Mouse (Mus musculus) megakaryocyte, embryonic 14.5 days (primary cell): ENCODE data around the gene Clcn6. TPM values are rescaled to one million over a fixed set of nuclear protein-coding genes. Genes with fewer than 3 reads are reported as not detected.
A peak's percentile ranks its signal among the peaks of the same experiment; 100 is the strongest.

Experiments used
- H3K27me3 ChIP-seq: replicated peaks from 2 replicates; pipeline ENCODE3; 2012; ENCODE audit warnings: inconsistent platforms
- H3K36me3 ChIP-seq: replicated peaks from 2 replicates; pipeline ENCODE3; 2012; ENCODE audit warnings: low read length, inconsistent platforms, mixed read lengths
- H3K4me1 ChIP-seq: 2 replicates; pipeline ENCODE4 v1.6.1; 2012; ENCODE audit warnings: inconsistent platforms
- H3K4me3 ChIP-seq: replicated peaks from 2 replicates; pipeline ENCODE3; 2012; ENCODE audit warnings: moderate library complexity, mild to moderate bottlenecking, inconsistent platforms
- H3K9me3 ChIP-seq: 2 replicates; pipeline ENCODE4 v1.6.1; 2012; ENCODE audit warnings: inconsistent platforms
- FLI1 ChIP-seq: IDR thresholded peaks from 2 replicates; pipeline ENCODE4 v1.6.1; 2012; ENCODE audit warnings: low read length, inconsistent platforms, mixed read lengths
- GATA1 ChIP-seq: IDR thresholded peaks from 3 replicates; pipeline ENCODE4 v1.6.1; 2012; ENCODE audit warnings: mixed read lengths, low read length, inconsistent platforms, borderline replicate concordance
- polyA plus RNA-seq: library from polyadenylated mRNA; stranded (reverse); fragments of >175 nt; gene quantifications from 2 replicates; pipeline ENCODE4 v1.2.3, GENCODE M21; 2012; ENCODE audit warnings: low replicate concordance; ENCODE audit not compliant: insufficient read depth

The Clcn6 gene
- polyA plus RNA-seq, 1 experiment: 2.4 TPM

DNA sequence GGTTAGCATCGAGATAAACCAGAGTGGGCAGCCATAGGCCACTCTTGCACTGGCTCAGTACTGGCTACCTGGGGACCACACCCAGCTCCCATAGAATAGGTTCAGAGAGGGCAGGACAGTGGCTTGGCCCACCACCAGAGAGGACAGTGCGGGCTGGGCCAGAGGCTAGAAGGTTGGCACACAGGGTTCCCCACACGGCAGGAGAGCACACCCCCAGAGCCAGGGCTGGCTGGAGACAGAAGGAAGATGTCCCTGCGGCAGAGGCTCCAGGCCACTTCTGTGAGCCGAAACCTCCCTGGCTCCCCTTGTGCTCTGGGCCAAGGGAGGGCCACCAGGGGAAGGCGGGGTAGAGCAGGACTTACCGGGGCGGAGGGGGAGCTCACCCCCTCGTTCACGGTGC lies 42.6 kb upstream of the Clcn6 start:
- TF ChIP-seq GATA1: no peak
- TF ChIP-seq FLI1: no peak

DNA sequence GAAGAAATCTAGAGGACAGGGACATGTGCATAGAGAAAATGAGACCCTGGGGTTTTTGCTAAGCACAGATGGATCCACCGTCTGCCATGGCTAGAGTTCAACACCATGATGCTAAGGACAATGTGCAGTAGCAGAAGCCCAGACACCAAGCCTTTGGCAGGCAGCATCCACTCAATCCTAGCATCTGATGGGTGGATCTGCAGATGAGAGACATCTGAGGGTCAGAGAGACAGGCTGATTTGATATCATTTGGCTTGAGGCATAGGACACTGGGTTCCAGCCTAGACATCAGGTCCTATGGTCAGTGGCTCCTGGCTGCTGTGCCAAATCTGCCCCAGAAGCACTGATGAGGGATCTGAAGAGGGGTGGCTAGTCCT lies 42.0 kb upstream of the Clcn6 start:
- H3K27me3 ChIP-seq: peaks cover 8% of the 10 kb centered on the region
- H3K4me3 ChIP-seq: no peak overlapping the region
- peaks cover 76% of the 10 kb centered on the region for H3K4me1 ChIP-seq
- peaks cover 65% of the 10 kb centered on the region for H3K36me3 ChIP-seq
- TF ChIP-seq FLI1 (no peak), GATA1 (no peak)
- no peaks in the 10 kb centered on the region for H3K9me3 ChIP-seq

More for the DNA sequence above, 42.6 kb upstream of the Clcn6 start:
- peaks cover 78% of the 10 kb centered on the region for H3K4me1 ChIP-seq
- no peaks in the 10 kb centered on the region for H3K9me3 ChIP-seq
- H3K36me3 ChIP-seq: peaks cover 69% of the 10 kb centered on the region
- H3K4me3 ChIP-seq: no peak overlapping the region
- peaks cover 3% of the 10 kb centered on the region for H3K27me3 ChIP-seq

- no peak overlapping the region for H3K4me3 ChIP-seq
- H3K27me3 ChIP-seq: peaks cover 13% of the 10 kb centered on the region
- no peaks in the 10 kb centered on the region for H3K9me3 ChIP-seq
- peaks cover 63% of the 10 kb centered on the region for H3K36me3 ChIP-seq
- peaks cover 76% of the 10 kb centered on the region for H3K4me1 ChIP-seq
- TF ChIP-seq FLI1 (no peak), GATA1 (no peak)
Measured at GRCm38 (mm10) chr4:148079944-148080596, 41.4 kb upstream of the Clcn6 start.

- Histone ChIP-seq H3K4me1 (peaks cover 74% of the 10 kb centered on the region), H3K36me3 (peaks cover 63% of the 10 kb centered on the region), H3K4me3 (no peak overlapping the region), H3K27me3 (peaks cover 18% of the 10 kb centered on the region), H3K9me3 (no peaks in the 10 kb centered on the region)
- TF ChIP-seq FLI1 (no peak), GATA1 (no peak)
Measured at GRCm38 (mm10) chr4:148079212-148079611, 40.6 kb upstream of the Clcn6 start.

DNA sequence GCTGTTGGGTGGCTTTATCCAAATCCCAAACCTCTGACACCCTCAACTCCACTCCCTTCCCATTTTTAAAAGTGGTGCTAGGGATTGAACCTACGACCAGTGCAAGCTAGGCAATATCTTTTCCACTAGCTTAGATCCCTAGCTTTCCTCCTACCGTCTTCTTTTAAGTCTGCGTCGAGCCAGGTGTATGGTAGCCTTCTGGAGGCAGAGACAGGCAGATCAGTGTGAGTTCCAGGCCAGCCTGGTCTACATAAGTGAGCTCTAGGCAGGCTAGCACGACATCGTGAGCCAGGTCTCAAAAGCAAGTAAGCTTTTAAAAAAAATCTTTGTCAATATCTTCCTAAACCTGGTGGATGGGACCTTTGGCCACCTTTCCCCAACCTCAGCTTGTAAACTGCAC lies 37.3 kb upstream of the Clcn6 start:
- Histone ChIP-seq H3K36me3 (peaks cover 32% of the 10 kb centered on the region), H3K27me3 (peaks cover 36% of the 10 kb centered on the region), H3K9me3 (no peaks in the 10 kb centered on the region), H3K4me3 (no peak overlapping the region), H3K4me1 (peaks cover 52% of the 10 kb centered on the region)
- no peak for TF ChIP-seq GATA1
- TF ChIP-seq FLI1: no peak

DNA sequence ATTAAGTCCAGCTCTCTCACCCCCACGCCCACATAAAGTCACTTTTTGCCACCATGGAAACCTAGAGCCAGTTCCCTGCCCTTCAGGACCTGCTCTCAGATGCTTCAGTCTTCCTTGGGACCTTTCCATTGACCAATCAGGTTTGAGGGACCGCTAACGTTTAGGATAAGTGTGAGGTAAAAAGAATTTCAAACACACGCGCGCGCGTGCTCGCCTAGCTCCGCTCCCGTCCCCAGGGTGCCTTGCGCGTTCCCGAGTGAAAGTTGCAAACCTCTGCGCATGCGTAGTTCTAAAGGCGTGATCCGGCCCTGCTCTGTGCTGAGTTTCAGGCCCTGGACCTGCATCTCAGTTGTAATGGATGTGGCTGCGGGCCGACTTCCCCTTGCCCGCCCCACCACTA lies 36.6 kb upstream of the Clcn6 start:
- Histone ChIP-seq H3K36me3 (peaks cover 26% of the 10 kb centered on the region), H3K4me1 (peaks cover 58% of the 10 kb centered on the region), H3K9me3 (no peaks in the 10 kb centered on the region), H3K27me3 (peaks cover 42% of the 10 kb centered on the region), H3K4me3 (peak overlapping the region; percentile 56)
- TF ChIP-seq FLI1 (no peak), GATA1 (no peak)

DNA sequence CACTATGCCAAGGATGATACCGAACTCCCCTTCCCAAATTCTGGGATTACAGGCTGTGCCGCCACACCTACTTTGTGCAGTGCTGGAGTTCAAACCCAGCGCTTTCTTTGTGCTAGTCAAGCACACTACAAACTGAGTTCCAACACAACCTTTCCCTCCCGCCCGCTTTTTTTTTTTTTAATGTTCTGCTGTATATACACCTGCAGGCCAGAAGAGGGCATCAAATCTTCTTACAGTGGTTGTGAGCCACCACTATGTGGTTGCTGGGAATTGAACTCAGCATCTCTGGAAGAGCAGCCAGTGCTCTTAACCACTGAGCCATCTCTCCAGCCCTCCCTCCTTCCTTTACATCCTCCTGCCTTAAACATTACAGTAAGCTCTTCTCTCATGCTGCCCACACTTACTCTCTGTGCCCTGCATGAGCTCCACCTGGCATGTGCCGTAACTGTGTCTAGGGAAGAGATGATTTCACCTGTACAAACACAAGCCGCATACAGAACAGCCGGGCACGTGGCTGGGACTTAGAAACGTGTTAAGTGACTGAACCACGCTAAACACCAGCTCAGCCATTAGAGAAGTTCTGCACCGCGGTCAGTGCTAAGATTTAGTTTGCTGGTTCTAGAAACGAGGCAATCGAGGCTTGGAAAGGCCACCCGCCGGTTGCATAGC lies 36.0 kb upstream of the Clcn6 start:
- TF ChIP-seq FLI1: no peak
- no peak for TF ChIP-seq GATA1
- Histone ChIP-seq H3K4me1 (peaks cover 58% of the 10 kb centered on the region), H3K36me3 (peaks cover 20% of the 10 kb centered on the region), H3K4me3 (peak overlapping the region; percentile 56), H3K27me3 (peaks cover 45% of the 10 kb centered on the region), H3K9me3 (no peaks in the 10 kb centered on the region)

DNA sequence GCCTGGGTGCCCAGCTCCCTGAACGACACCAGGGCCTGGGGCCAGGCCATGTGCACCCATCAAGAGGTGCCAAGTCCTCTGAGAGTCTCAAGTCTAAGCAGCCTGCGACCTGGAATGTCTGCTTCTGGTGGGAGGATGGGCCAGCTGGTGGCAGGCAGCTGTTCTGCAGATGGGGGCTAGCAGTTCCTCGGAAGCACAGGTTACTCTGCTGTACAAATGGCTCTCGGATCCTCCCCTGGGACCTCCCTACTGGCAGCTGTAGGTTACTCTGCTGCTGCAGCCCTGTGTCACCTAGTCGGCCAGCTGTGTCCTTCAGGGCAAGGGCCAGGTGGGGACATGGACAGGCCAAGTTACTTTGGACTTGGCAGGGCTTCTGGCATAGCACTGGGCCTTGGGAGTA lies 32.9 kb upstream of the Clcn6 start:
- TF ChIP-seq FLI1 (no peak), GATA1 (no peak)
- Histone ChIP-seq H3K4me3 (no peak overlapping the region), H3K9me3 (no peaks in the 10 kb centered on the region), H3K36me3 (no peaks in the 10 kb centered on the region), H3K4me1 (peaks cover 45% of the 10 kb centered on the region), H3K27me3 (peaks cover 67% of the 10 kb centered on the region)

DNA sequence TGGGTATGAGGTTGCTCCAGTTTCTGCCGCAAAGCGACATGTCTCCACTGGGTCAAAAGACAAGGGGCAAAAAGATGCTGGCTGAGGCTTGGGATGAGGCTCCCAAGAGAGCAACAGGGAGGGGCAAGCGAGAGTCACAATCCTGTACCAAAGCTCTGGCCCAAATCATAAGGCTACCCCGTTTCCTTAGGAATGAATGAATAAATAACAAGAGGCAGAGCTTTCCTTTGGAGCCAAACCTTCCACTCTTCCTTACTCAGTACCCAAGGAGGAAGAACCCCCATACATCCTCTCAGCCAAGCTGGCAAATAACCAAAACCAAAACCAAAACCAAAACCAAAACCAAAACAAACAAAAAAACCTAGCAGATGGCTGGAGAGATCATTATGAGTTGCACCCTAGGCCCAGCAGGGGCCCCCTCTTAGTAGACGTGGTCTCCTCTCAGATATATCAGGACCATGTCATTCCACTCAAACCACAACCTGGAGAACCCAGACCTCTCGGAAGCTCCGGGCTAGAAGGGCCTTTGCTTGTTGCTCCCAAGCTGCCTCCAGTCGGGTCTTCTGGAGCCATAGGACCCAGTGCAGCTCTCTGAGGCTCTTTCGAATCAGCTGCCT lies 31.1 kb upstream of the Clcn6 start:
- peaks cover 47% of the 10 kb centered on the region for H3K4me1 ChIP-seq
- no peaks in the 10 kb centered on the region for H3K9me3 ChIP-seq
- peaks cover 66% of the 10 kb centered on the region for H3K27me3 ChIP-seq
- no peaks in the 10 kb centered on the region for H3K36me3 ChIP-seq
- H3K4me3 ChIP-seq: no peak overlapping the region
- TF ChIP-seq GATA1 (no peak), FLI1 (no peak)

DNA sequence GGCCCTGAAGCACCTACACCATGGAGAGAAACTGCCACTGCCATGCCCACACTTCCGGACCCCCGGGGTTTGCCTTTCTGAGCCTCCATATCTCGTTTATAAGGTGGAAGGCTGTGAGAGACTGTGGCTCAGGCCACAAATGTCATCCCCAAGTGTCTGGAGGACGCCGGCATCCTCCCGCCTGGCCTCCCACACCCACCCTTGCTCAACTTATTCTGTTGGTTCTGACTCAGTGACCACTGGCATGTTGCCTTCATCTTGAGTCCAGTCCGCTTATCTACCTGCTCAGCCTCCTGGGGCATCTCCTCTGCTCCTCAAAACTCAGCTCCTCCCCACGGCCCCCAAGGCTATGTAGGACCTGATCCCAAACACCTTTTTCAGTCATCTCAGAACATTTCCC lies 28.7 kb upstream of the Clcn6 start:
- Histone ChIP-seq H3K27me3 (peaks cover 78% of the 10 kb centered on the region), H3K36me3 (no peaks in the 10 kb centered on the region), H3K4me3 (no peak overlapping the region), H3K4me1 (peaks cover 45% of the 10 kb centered on the region), H3K9me3 (no peaks in the 10 kb centered on the region)
- TF ChIP-seq GATA1 (no peak), FLI1 (no peak)

DNA sequence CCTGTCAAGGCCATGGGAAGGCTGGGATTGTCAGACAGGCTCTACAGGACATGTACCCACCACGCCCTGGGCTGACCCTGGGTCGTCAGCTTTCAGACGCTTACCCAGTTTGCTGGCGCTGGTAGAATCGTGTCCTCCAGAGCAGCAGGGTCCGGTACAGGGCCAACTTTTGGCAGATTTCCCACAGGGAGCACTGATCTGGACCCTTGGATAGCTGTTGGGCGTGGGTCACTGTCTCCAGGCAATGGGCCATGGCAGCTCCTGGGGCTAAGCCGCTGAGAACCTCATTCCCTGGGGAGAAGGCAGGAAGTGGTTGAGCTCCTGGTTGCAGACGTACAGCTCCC lies 27.8 kb upstream of the Clcn6 start:
- Histone ChIP-seq H3K4me3 (no peak overlapping the region), H3K4me1 (peaks cover 42% of the 10 kb centered on the region), H3K9me3 (no peaks in the 10 kb centered on the region), H3K27me3 (peaks cover 79% of the 10 kb centered on the region), H3K36me3 (no peaks in the 10 kb centered on the region)
- no peak for TF ChIP-seq GATA1
- no peak for TF ChIP-seq FLI1
